Mouse (Mus musculus): ENCODE data around the gene Tada3. TPM values are rescaled to one million over a fixed set of nuclear protein-coding genes. Genes with fewer than 3 reads are reported as not detected.

Tada3 gene
- polyA plus RNA-seq, 1 experiment from 2014 or later = 22.6 TPM

DNA sequence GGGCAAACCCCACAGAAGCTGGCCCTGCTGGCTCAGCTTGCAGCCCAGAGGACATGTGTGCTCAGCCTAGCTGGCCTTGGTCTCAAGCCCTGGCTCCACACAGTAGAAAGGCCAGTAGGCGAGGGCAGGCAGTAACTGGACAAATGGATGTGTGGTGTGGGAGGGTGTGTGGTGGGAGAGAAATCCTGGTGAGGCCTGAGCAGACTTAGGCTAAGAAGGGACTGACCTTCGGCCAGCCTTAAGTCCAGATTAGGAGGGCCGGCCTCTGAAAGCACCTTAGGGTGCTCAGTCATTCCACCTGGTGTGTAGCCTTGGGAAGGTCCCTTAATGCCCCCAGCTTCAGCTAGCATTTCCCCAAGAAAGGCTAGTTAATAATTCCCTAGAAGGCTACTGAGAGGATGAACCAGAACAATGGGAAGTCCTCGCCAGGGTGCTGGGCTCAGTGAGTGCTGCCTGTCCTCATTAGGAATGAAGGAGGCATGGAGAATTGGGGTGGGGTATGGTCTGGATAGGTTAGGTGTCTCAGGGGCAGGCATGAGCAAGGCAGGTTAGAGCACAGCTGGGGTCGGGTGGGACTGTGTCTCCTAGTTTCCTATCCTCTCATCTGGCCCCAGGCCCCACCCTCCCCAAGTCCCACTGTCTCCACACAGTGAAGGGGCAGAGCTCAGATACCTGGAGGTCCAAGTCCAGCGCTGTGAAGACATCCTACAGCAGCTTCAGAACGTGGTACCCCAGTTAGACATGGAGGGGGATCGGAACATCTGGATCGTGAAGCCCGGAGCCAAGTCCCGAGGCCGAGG, 27.2 kb upstream of the Tada3 start:
- H3K27ac ChIP-seq = no peak overlapping the region
- H3K9me3 ChIP-seq (replicated peaks) = no peaks in the 10 kb centered on the region
- H3K36me3 ChIP-seq = 0 out of 2 replicates have a peak, but pooled peaks cover 3% of the 10 kb centered on the region
- 0 out of 2 replicates have a peak overlapping the region, but pooled peaks have one; percentile 4 for H3K9ac ChIP-seq
- ATAC-seq (ENCODE audit: low read depth) (peak; percentile 34; the same call in 1 of the 2 replicates), DNase-seq (no peak)
- no peak overlapping the region for H3K4me2 ChIP-seq
- 74% methylated on average over 12 of the region's 12 CpGs for WGBS (ENCODE audit: insufficient replicate concordance)
- no peaks in the 10 kb centered on the region for H3K4me1 ChIP-seq (replicated peaks)
- no peak overlapping the region for H3K4me3 ChIP-seq (replicated peaks)
- H3K27me3 ChIP-seq = no peaks in the 10 kb centered on the region

DNA sequence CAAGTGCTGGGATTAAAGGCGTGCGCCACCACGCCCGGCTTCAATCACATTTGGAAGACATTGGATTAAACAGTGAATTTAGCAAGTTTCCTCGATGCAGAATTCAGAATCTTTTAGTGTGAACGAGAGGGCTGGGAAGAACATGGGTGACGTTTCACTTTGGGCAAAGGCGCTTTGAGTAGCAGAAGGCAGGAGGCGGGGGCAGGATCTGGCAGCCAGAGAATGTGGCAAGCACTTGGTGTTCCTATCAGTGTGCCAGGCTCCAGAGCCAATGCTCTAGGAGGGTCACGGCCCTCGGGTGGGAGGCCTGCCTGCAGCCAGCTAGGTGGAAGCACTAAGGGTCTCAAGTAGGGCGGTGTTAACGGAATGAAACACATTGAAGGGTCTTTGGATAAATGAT, 24.4 kb upstream of the Tada3 start:
- Histone ChIP-seq H3K4me2 (no peak overlapping the region), H3K4me1 (replicated peaks) (no peaks in the 10 kb centered on the region), H3K27me3 (no peaks in the 10 kb centered on the region), H3K9ac (no peak overlapping the region), H3K36me3 (peaks cover 3% of the 10 kb centered on the region; the same call in 1 of the 2 replicates), H3K4me3 (replicated peaks) (no peak overlapping the region), H3K9me3 (replicated peaks) (no peaks in the 10 kb centered on the region), H3K27ac (no peak overlapping the region)
- DNase-seq (no peak), ATAC-seq (ENCODE audit: low read depth) (no peak)
- 81% methylated on average over 13 of the region's 13 CpGs for WGBS (ENCODE audit: insufficient replicate concordance)

- Histone ChIP-seq H3K27me3 (peaks cover 12% of the 10 kb centered on the region), H3K4me1 (replicated peaks) (peaks cover 6% of the 10 kb centered on the region), H3K4me2 (no peak overlapping the region), H3K9ac (no peak overlapping the region), H3K9me3 (replicated peaks) (no peaks in the 10 kb centered on the region), H3K36me3 (peaks cover 4% of the 10 kb centered on the region), H3K4me3 (replicated peaks) (no peak overlapping the region), H3K27ac (no peak overlapping the region)
- no peak for DNase-seq
- 73% methylated on average over 10 of the region's 10 CpGs for WGBS (ENCODE audit: insufficient replicate concordance)
- ATAC-seq (ENCODE audit: low read depth) = no peak
Measured at GRCm38 (mm10) chr6:113396270-113397030, 18.8 kb upstream of the Tada3 start.

GRCm38 (mm10) chr6:113395501-113395900, 17.8 kb upstream of the Tada3 start:
- DNase-seq = no peak
- Histone ChIP-seq H3K9me3 (replicated peaks) (no peaks in the 10 kb centered on the region), H3K9ac (no peak overlapping the region), H3K27ac (no peak overlapping the region), H3K4me2 (no peak overlapping the region), H3K27me3 (peaks cover 21% of the 10 kb centered on the region), H3K4me1 (replicated peaks) (peaks cover 6% of the 10 kb centered on the region), H3K4me3 (replicated peaks) (no peak overlapping the region), H3K36me3 (peaks cover 12% of the 10 kb centered on the region)
- WGBS (ENCODE audit: insufficient replicate concordance) = 87% methylated on average over 6 of the region's 6 CpGs
- no peak for ATAC-seq (ENCODE audit: low read depth)

GRCm38 (mm10) chr6:113394811-113395210, 17.1 kb upstream of the Tada3 start:
- Histone ChIP-seq H3K9me3 (replicated peaks) (no peaks in the 10 kb centered on the region), H3K36me3 (peaks cover 18% of the 10 kb centered on the region), H3K27ac (no peak overlapping the region), H3K4me3 (replicated peaks) (no peak overlapping the region), H3K4me1 (replicated peaks) (peaks cover 6% of the 10 kb centered on the region), H3K27me3 (peaks cover 21% of the 10 kb centered on the region), H3K9ac (no peak overlapping the region), H3K4me2 (no peak overlapping the region)
- WGBS (ENCODE audit: insufficient replicate concordance) = 83% methylated on average over 11 of the region's 11 CpGs
- ATAC-seq (ENCODE audit: low read depth) (no peak), DNase-seq (no peak)

DNA sequence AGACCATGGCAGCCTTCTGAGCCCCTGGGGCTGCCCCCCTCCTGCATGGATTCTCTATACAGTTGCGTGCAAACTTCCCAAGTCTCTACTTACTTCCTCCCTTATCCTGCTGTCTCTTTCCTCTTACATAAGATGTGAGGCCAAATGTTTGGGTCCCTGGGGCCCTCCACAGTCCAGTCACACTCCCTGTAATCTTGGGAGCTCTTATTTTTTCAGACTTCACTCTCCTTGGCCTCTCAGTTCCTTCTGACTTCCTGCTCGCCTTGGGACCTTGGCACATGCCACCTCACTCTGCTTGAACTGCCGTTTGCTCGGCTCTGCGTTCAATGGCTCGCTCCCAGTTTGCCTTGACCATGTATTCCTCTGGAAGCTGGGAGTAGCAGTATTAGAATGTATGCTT, 16.3 kb upstream of the Tada3 start:
- Histone ChIP-seq H3K4me3 (replicated peaks) (no peak overlapping the region), H3K9me3 (replicated peaks) (no peaks in the 10 kb centered on the region), H3K36me3 (peaks cover 27% of the 10 kb centered on the region), H3K4me1 (replicated peaks) (peaks cover 6% of the 10 kb centered on the region), H3K4me2 (no peak overlapping the region), H3K9ac (no peak overlapping the region), H3K27ac (no peak overlapping the region), H3K27me3 (peaks cover 21% of the 10 kb centered on the region)
- 75% methylated on average over 6 of the region's 6 CpGs for WGBS (ENCODE audit: insufficient replicate concordance)
- no peak for DNase-seq
- ATAC-seq (ENCODE audit: low read depth) = no peak

DNA sequence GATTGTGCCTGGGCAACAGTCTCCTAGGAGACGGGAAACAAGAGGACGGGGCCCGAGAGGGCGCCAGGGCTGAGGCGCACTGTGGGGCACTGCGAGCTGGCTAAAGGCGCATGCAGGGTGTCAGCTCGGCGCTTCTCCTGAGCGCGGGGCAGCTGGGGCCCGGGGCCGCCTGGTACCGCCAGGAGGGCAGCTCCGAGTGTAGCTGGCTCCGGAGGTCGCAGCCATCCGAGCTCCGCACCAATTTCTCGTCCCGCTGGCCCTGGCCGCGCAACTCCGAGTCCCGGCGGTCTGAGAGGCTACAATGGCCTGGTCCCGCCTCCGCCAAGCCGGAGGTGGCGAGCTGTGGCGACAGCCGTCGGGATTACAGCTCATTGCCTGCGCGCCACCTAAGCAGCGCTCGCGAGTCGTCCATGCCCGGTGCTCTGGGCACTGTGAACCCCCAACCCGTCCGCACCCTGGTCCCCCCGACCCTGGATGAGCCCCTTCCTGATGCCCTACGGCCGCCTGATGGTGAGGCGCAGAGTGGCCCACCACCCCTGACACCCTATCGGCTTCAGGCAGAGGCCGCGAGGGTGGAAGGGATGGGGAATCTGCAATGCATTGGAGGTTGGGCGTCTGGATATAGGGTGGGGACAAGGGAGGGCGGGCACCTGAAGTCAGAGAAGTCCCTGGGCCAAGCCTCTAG, 14.8 kb upstream of the Tada3 start:
- Histone ChIP-seq H3K36me3 (peaks cover 41% of the 10 kb centered on the region), H3K9me3 (replicated peaks) (no peaks in the 10 kb centered on the region), H3K9ac (no peak overlapping the region), H3K27ac (no peak overlapping the region), H3K4me1 (replicated peaks) (peaks cover 6% of the 10 kb centered on the region), H3K27me3 (peaks cover 21% of the 10 kb centered on the region), H3K4me3 (replicated peaks) (peak overlapping the region; percentile 42), H3K4me2 (peak overlapping the region; percentile 63)
- ATAC-seq (ENCODE audit: low read depth) (peak; percentile 63), DNase-seq (no peak)
- 6% methylated on average over 51 of the region's 51 CpGs for WGBS (ENCODE audit: insufficient replicate concordance)

DNA sequence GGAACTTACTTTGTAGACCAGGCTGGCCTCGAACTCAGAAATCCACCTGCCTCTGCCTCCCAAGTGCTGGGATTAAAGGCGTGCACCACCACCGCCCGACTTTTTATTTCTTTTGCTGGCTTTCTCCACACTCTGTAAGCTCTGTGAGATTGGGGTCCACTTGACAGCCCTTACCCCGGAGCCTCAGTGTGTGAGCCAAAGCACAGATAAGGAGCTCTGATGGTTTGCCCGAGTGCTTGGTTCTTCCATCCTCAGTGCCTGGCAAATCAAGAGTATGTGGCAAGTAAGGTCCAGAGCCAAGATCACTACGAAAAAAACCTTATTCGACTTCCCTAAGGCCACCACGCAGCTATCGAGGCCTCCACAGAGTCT, 14.3 kb upstream of the Tada3 start:
- no peaks in the 10 kb centered on the region for H3K9me3 ChIP-seq (replicated peaks)
- DNase-seq (no peak), ATAC-seq (ENCODE audit: low read depth) (peak; percentile 6)
- H3K36me3 ChIP-seq = peaks cover 47% of the 10 kb centered on the region
- peak overlapping the region; percentile 63 for H3K4me2 ChIP-seq
- peak overlapping the region; percentile 42 for H3K4me3 ChIP-seq (replicated peaks)
- H3K27me3 ChIP-seq = peaks cover 21% of the 10 kb centered on the region
- H3K9ac ChIP-seq = no peak overlapping the region
- H3K4me1 ChIP-seq (replicated peaks) = peaks cover 6% of the 10 kb centered on the region
- WGBS (ENCODE audit: insufficient replicate concordance) = 19% methylated on average over 10 of the region's 10 CpGs
- H3K27ac ChIP-seq = no peak overlapping the region

- 83% methylated on average over 3 of the region's 3 CpGs for WGBS (ENCODE audit: insufficient replicate concordance)
Measured at GRCm38 (mm10) chr6:113390715-113391114, 13.0 kb upstream of the Tada3 start.

GRCm38 (mm10) chr6:113388960-113389359, 11.3 kb upstream of the Tada3 start, which contains the start of gene Ttll3:
Ttll3 (plus strand) TSS chr6:113389260.
- Histone ChIP-seq H3K9me3 (replicated peaks) (no peaks in the 10 kb centered on the region), H3K4me3 (replicated peaks) (no peak within 1 kb of the TSS), H3K9ac (no peak within 1 kb of the TSS), H3K4me2 (no peak within 1 kb of the TSS), H3K27ac (no peak within 1 kb of the TSS), H3K27me3 (peaks cover 21% of the 10 kb centered on the region), H3K4me1 (replicated peaks) (peaks cover 6% of the 10 kb centered on the region), H3K36me3 (peaks cover 72% of the 10 kb centered on the region)
- no peak for DNase-seq
- 76% methylated on average over 8 of the region's 8 CpGs for WGBS (ENCODE audit: insufficient replicate concordance)
- ATAC-seq (ENCODE audit: low read depth) = no peak

More at GRCm38 (mm10) chr6:113390715-113391114, 13.0 kb upstream of the Tada3 start:
- Histone ChIP-seq H3K4me3 (replicated peaks) (no peak overlapping the region), H3K27me3 (peaks cover 21% of the 10 kb centered on the region), H3K4me1 (replicated peaks) (peaks cover 6% of the 10 kb centered on the region), H3K9ac (no peak overlapping the region), H3K4me2 (no peak overlapping the region), H3K9me3 (replicated peaks) (no peaks in the 10 kb centered on the region), H3K27ac (no peak overlapping the region), H3K36me3 (peaks cover 59% of the 10 kb centered on the region)
- ATAC-seq (ENCODE audit: low read depth) (no peak), DNase-seq (no peak)

GRCm38 (mm10) chr6:113386025-113386424, 8.3 kb upstream of the Tada3 start:
- 0 out of 2 replicates have a peak, but pooled peaks cover 3% of the 10 kb centered on the region for H3K4me1 ChIP-seq (replicated peaks)

More at GRCm38 (mm10) chr6:113386025-113386424, 8.3 kb upstream of the Tada3 start:
- DNase-seq = no peak
- no peaks in the 10 kb centered on the region for H3K9me3 ChIP-seq (replicated peaks)
- H3K27me3 ChIP-seq = peaks cover 6% of the 10 kb centered on the region; the same call in 1 of the 2 replicates
- peaks cover 99% of the 10 kb centered on the region for H3K36me3 ChIP-seq
- WGBS (ENCODE audit: insufficient replicate concordance) = 73% methylated on average over 3 of the region's 3 CpGs
- no peak overlapping the region for H3K4me2 ChIP-seq
- H3K27ac ChIP-seq = 0 out of 2 replicates have a peak overlapping the region, but pooled peaks have one; percentile 5
- H3K4me3 ChIP-seq (replicated peaks) = no peak overlapping the region
- ATAC-seq (ENCODE audit: low read depth) = no peak
- no peak overlapping the region for H3K9ac ChIP-seq

All from liver, embryonic 13.5 days (tissue).